In the genomic region with DNA sequence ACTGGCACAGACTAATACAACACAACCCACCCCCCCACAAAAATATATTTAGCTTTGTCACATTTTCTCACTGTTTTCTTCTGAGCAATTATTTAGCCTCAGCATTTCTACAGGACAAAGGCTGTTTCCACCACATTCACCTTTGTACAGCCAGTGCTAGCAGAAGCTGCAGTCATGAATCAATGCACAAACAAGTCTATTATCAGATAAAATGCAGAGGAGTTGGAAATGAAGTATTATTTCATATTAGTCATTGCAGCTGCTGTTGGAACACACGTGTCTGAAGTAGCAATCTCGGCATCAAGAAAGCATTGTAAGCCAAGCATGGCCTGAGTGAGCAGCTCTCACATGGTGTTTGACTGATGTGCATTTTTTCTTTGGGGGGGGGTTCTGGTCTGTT, we compare ENCODE assay signal across 20 mouse cellular contexts.
A peak's percentile ranks its signal among the peaks of the same experiment; 100 is the strongest.
DNase-seq lines count a peak whose midpoint lies in the region; ATAC-seq and TF ChIP-seq lines count a peak whose summit lies in the region.
"Had no signal": no experiment of that assay in that cellular context is flagged by ENCODE, and none has a peak within 500 bp of the region (broad histone marks: within the 10 kb centered on the region; RNA-seq: fewer than 3 reads in every experiment).

No protein-coding gene starts in this region.

- 41% methylated on average over 2 of the region's 2 CpGs for WGBS in intestine, postnatal 0 days
- 58% methylated on average over 2 of the region's 2 CpGs for WGBS in intestine, embryonic 15.5 days
- WGBS in liver, adult 2 months, result 12% methylated on average over 2 of the region's 2 CpGs
- WGBS in liver, postnatal 0 days (ENCODE audit: insufficient replicate concordance), result 69% methylated on average over 2 of the region's 2 CpGs

- H3K9me3 ChIP-seq in intestine, postnatal 0 days (ENCODE audit: control insufficient read depth), result no peaks in the 10 kb centered on the region
- H3K9me3 ChIP-seq in intestine, embryonic 15.5 days, result no peaks in the 10 kb centered on the region
- no peaks in the 10 kb centered on the region for H3K9me3 ChIP-seq in liver, postnatal 0 days (ENCODE audit: low read length)
- H3K9me3 ChIP-seq: embryonic facial prominence, embryonic 10.5 days; forebrain, embryonic 10.5 days; heart, embryonic 13.5 days had no signal

- peak; percentile 67 for DNase-seq in kidney, adult 9 months
- DNase-seq in kidney, postnatal 10 days, result no peak
- DNase-seq in liver, adult 2 months (ENCODE audit: extremely low read depth, low read depth, low spot score), result peak; percentile 76
- no peak for DNase-seq in liver, postnatal 0 days
- DNase-seq in gastrocnemius, adult 2 months, result no peak
- DNase-seq: adrenal gland, postnatal 14 days; B cell, adult 2 months; cerebellum, adult 2 months; cerebellum, postnatal 10 days; gastrocnemius, postnatal 36 days; heart, adult 11 months; heart, postnatal 36 days had no signal

- no peaks in the 10 kb centered on the region for H3K27me3 ChIP-seq in intestine, postnatal 0 days (replicated peaks; ENCODE audit: control insufficient read depth, insufficient read depth, low read length)
- no peaks in the 10 kb centered on the region for H3K27me3 ChIP-seq in intestine, embryonic 15.5 days (replicated peaks)
- H3K27me3 ChIP-seq in liver, adult 2 months (ENCODE audit: control insufficient read depth, insufficient read depth, low read length), result no peaks in the 10 kb centered on the region
- H3K27me3 ChIP-seq in liver, postnatal 0 days (ENCODE audit: insufficient read depth, low read length), result no peaks in the 10 kb centered on the region
- H3K27me3 ChIP-seq: heart, embryonic 13.5 days had no signal

- no peak for TF ChIP-seq EP300 in liver, postnatal 0 days (IDR thresholded peaks at IDR 0.05; ENCODE audit: low read depth)

- intact Hi-C loops in gastrocnemius, adult 2 months (cut with DNase I), result no loop called here

- no peak for TF ChIP-seq POLR2A in liver, adult 2 months (IDR thresholded peaks at IDR 0.05; ENCODE audit: extremely low read depth, insufficient read depth, low read length)

- no peaks in the 10 kb centered on the region for H3K4me1 ChIP-seq in intestine, postnatal 0 days (replicated peaks; ENCODE audit: control insufficient read depth, insufficient read depth, low read length)
- no peaks in the 10 kb centered on the region for H3K4me1 ChIP-seq in intestine, embryonic 15.5 days (replicated peaks)
- H3K4me1 ChIP-seq in liver, adult 2 months (ENCODE audit: control insufficient read depth, insufficient read depth, low read length), result peaks cover 4% of the 10 kb centered on the region; the same call in 1 of the 2 replicates
- no peaks in the 10 kb centered on the region for H3K4me1 ChIP-seq in liver, postnatal 0 days (ENCODE audit: insufficient read depth)
- H3K4me1 ChIP-seq: embryonic facial prominence, embryonic 10.5 days; heart, embryonic 13.5 days had no signal

- no peak overlapping the region for H3K4me2 ChIP-seq in intestine, postnatal 0 days (replicated peaks; ENCODE audit: low read depth)
- no peak overlapping the region for H3K4me2 ChIP-seq in intestine, embryonic 15.5 days (replicated peaks)
- no peak overlapping the region for H3K4me2 ChIP-seq in liver, postnatal 0 days (ENCODE audit: low read depth, low read length)
- H3K4me2 ChIP-seq: heart, embryonic 13.5 days had no signal

- no peaks in the 10 kb centered on the region for H3K36me3 ChIP-seq in intestine, postnatal 0 days (ENCODE audit: control insufficient read depth, insufficient read depth)
- H3K36me3 ChIP-seq in intestine, embryonic 15.5 days, result no peaks in the 10 kb centered on the region
- no peaks in the 10 kb centered on the region for H3K36me3 ChIP-seq in liver, adult 2 months (ENCODE audit: control insufficient read depth, insufficient read depth, low read length)
- no peaks in the 10 kb centered on the region for H3K36me3 ChIP-seq in liver, postnatal 0 days (replicated peaks; ENCODE audit: insufficient read depth, low read length)
- H3K36me3 ChIP-seq: embryonic facial prominence, embryonic 10.5 days; forebrain, embryonic 10.5 days; G1E; heart, embryonic 13.5 days had no signal

- no peak overlapping the region for H3K27ac ChIP-seq in intestine, postnatal 0 days (ENCODE audit: low read depth, low read length)
- H3K27ac ChIP-seq in intestine, embryonic 15.5 days, result no peak overlapping the region
- no peak overlapping the region for H3K27ac ChIP-seq in liver, adult 2 months (replicated peaks; ENCODE audit: insufficient read depth, low read depth, low read length)
- no peak overlapping the region for H3K27ac ChIP-seq in liver, postnatal 0 days (ENCODE audit: low read depth)
- H3K27ac ChIP-seq in gastrocnemius, adult 2 months, result no peak overlapping the region
- H3K27ac ChIP-seq: embryonic facial prominence, embryonic 10.5 days; forebrain, embryonic 10.5 days; heart, embryonic 13.5 days had no signal

- H3K79me2 ChIP-seq in liver, adult 2 months (ENCODE audit: control insufficient read depth, insufficient read depth, low read length), result no peaks in the 10 kb centered on the region

- TF ChIP-seq CTCF in intestine, postnatal 0 days (IDR thresholded peaks at IDR 0.05; ENCODE audit: low read depth), result no peak
- TF ChIP-seq CTCF in liver, adult 2 months (IDR thresholded peaks at IDR 0.05; ENCODE audit: low read depth, low read length), result no peak
- TF ChIP-seq CTCF in liver, postnatal 0 days (IDR thresholded peaks at IDR 0.05; ENCODE audit: low read depth), result no peak
- no peak for TF ChIP-seq CTCF in gastrocnemius, adult 2 months (IDR thresholded peaks at IDR 0.05)

- no peak overlapping the region for H3K9ac ChIP-seq in intestine, postnatal 0 days (ENCODE audit: low read depth, low read length)
- H3K9ac ChIP-seq in intestine, embryonic 15.5 days, result no peak overlapping the region
- H3K9ac ChIP-seq in liver, adult 2 months (ENCODE audit: low read depth, low read length), result no peak overlapping the region
- H3K9ac ChIP-seq in liver, postnatal 0 days (replicated peaks), result no peak overlapping the region
- H3K9ac ChIP-seq: heart, embryonic 13.5 days had no signal

- H3K4me3 ChIP-seq in intestine, postnatal 0 days (ENCODE audit: low read depth, low read length), result no peak overlapping the region
- no peak overlapping the region for H3K4me3 ChIP-seq in intestine, embryonic 15.5 days (replicated peaks)
- H3K4me3 ChIP-seq in liver, adult 2 months (ENCODE audit: insufficient read depth, low read depth, low read length), result no peak overlapping the region
- H3K4me3 ChIP-seq in liver, postnatal 0 days (ENCODE audit: low read depth, low read length), result no peak overlapping the region
- H3K4me3 ChIP-seq in gastrocnemius, adult 2 months, result no peak overlapping the region
- H3K4me3 ChIP-seq: embryonic facial prominence, embryonic 10.5 days; forebrain, embryonic 10.5 days; heart, embryonic 13.5 days had no signal

- peak; percentile 88 for ATAC-seq in intestine, postnatal 0 days
- no peak for ATAC-seq in intestine, embryonic 15.5 days
- no peak for ATAC-seq in liver, postnatal 0 days
- ATAC-seq: CD4-positive, CD25-positive, alpha-beta regulatory T cell, adult 4 months; forebrain, embryonic 14.5 days had no signal

Comparison
In these comparisons a context has a peak if more than half of its experiments do, and no peak if none do; other contexts are left out.
1. DNase-seq: peak in kidney, adult 9 months (single experiment) and liver, adult 2 months (single experiment); none in kidney, postnatal 10 days (single experiment), liver, postnatal 0 days (single experiment) and gastrocnemius, adult 2 months (single experiment).